Mouse (Mus musculus): ENCODE results near the gene Gria1. TPM values are rescaled to one million over a fixed set of nuclear protein-coding genes. Genes with fewer than 3 reads are reported as not detected.
A peak's percentile ranks its signal among the peaks of the same experiment; 100 is the strongest.

Gene Gria1
- polyA plus RNA-seq, 1 experiment from 2014 or later, result 0.63 TPM

- ATAC-seq (ENCODE audit: low FRiP score, low TSS enrichment) (no peak), DNase-seq (ENCODE audit: low spot score) (no peak)
- Histone ChIP-seq H3K27ac (replicated peaks) (no peak overlapping the region), H3K4me2 (replicated peaks; ENCODE audit: low read depth) (no peak overlapping the region), H3K36me3 (ENCODE audit: control insufficient read depth, insufficient read depth, low read length) (no peaks in the 10 kb centered on the region), H3K9ac (ENCODE audit: low read length) (no peak overlapping the region), H3K4me1 (replicated peaks; ENCODE audit: control insufficient read depth, insufficient read depth) (no peaks in the 10 kb centered on the region), H3K4me3 (ENCODE audit: low read depth, low read length) (no peak overlapping the region), H3K27me3 (ENCODE audit: control insufficient read depth, insufficient read depth, low read length) (no peaks in the 10 kb centered on the region), H3K9me3 (ENCODE audit: control insufficient read depth, low read length) (no peaks in the 10 kb centered on the region)
- TF ChIP-seq CTCF (IDR thresholded peaks at IDR 0.05; ENCODE audit: low read depth) (no peak), EP300 (optimal IDR thresholded peaks at IDR 0.05) (no peak)
- WGBS, result 59% methylated on average over 3 of the region's 3 CpGs
Measured at GRCm38 (mm10) chr11:57159412-57159811, 148.2 kb downstream of the Gria1 start.

GRCm38 (mm10) chr11:57160076-57160475 lies 148.9 kb downstream of the Gria1 start:
- H3K4me2 ChIP-seq (replicated peaks; ENCODE audit: low read depth), result no peak overlapping the region
- no peaks in the 10 kb centered on the region for H3K9me3 ChIP-seq (ENCODE audit: control insufficient read depth, low read length)
- no peaks in the 10 kb centered on the region for H3K27me3 ChIP-seq (ENCODE audit: control insufficient read depth, insufficient read depth, low read length)
- no peak overlapping the region for H3K4me3 ChIP-seq (ENCODE audit: low read depth, low read length)
- 86% methylated on average over 8 of the region's 8 CpGs for WGBS
- no peak for DNase-seq (ENCODE audit: low spot score)
- H3K4me1 ChIP-seq (replicated peaks; ENCODE audit: control insufficient read depth, insufficient read depth), result no peaks in the 10 kb centered on the region
- no peak overlapping the region for H3K27ac ChIP-seq (replicated peaks)
- TF ChIP-seq EP300 (optimal IDR thresholded peaks at IDR 0.05) (no peak), CTCF (IDR thresholded peaks at IDR 0.05; ENCODE audit: low read depth) (no peak)
- no peak overlapping the region for H3K9ac ChIP-seq (ENCODE audit: low read length)
- H3K36me3 ChIP-seq (ENCODE audit: control insufficient read depth, insufficient read depth, low read length), result no peaks in the 10 kb centered on the region
- no peak for ATAC-seq (ENCODE audit: low FRiP score, low TSS enrichment)

GRCm38 (mm10) chr11:57162931-57163330 lies 151.7 kb downstream of the Gria1 start:
- Histone ChIP-seq H3K4me1 (replicated peaks; ENCODE audit: control insufficient read depth, insufficient read depth) (no peaks in the 10 kb centered on the region), H3K9me3 (ENCODE audit: control insufficient read depth, low read length) (no peaks in the 10 kb centered on the region), H3K27me3 (ENCODE audit: control insufficient read depth, insufficient read depth, low read length) (no peaks in the 10 kb centered on the region), H3K9ac (ENCODE audit: low read length) (no peak overlapping the region), H3K27ac (replicated peaks) (no peak overlapping the region), H3K4me2 (replicated peaks; ENCODE audit: low read depth) (no peak overlapping the region), H3K36me3 (ENCODE audit: control insufficient read depth, insufficient read depth, low read length) (no peaks in the 10 kb centered on the region), H3K4me3 (ENCODE audit: low read depth, low read length) (no peak overlapping the region)
- 82% methylated on average over 6 of the region's 6 CpGs for WGBS
- TF ChIP-seq CTCF (IDR thresholded peaks at IDR 0.05; ENCODE audit: low read depth) (no peak), EP300 (optimal IDR thresholded peaks at IDR 0.05) (no peak)
- ATAC-seq (ENCODE audit: low FRiP score, low TSS enrichment) (no peak), DNase-seq (ENCODE audit: low spot score) (no peak)

DNA sequence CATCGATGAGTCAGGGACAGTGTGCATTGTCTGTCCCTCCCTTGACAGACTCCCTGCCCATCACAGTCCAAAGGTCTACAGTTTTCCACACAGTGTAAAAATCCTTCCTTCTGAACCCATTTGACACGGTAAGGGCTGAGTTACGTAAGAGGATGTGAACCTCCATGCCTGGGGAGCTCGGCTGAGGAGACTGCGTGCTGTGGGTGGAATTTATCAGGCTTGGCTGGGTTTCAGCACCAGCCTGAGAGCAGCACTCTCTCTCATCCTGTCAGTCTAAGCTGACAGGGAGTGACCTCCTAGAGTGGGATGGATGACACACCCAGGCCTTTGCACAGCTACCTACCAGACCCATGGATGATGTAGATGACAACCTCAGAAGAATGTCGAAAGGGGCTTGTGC lies 158.9 kb downstream of the Gria1 start:
- Histone ChIP-seq H3K4me1 (replicated peaks; ENCODE audit: control insufficient read depth, insufficient read depth) (no peaks in the 10 kb centered on the region), H3K27me3 (ENCODE audit: control insufficient read depth, insufficient read depth, low read length) (no peaks in the 10 kb centered on the region), H3K9ac (ENCODE audit: low read length) (no peak overlapping the region), H3K27ac (replicated peaks) (no peak overlapping the region), H3K4me3 (ENCODE audit: low read depth, low read length) (no peak overlapping the region), H3K36me3 (ENCODE audit: control insufficient read depth, insufficient read depth, low read length) (no peaks in the 10 kb centered on the region), H3K4me2 (replicated peaks; ENCODE audit: low read depth) (no peak overlapping the region), H3K9me3 (ENCODE audit: control insufficient read depth, low read length) (no peaks in the 10 kb centered on the region)
- DNase-seq (ENCODE audit: low spot score) (no peak), ATAC-seq (ENCODE audit: low FRiP score, low TSS enrichment) (no peak)
- no peak for TF ChIP-seq CTCF (IDR thresholded peaks at IDR 0.05; ENCODE audit: low read depth)
- no peak for TF ChIP-seq EP300 (optimal IDR thresholded peaks at IDR 0.05)
- 80% methylated on average over 6 of the region's 6 CpGs for WGBS

GRCm38 (mm10) chr11:57174165-57174564 lies 163.0 kb downstream of the Gria1 start:
- no peak overlapping the region for H3K9ac ChIP-seq (ENCODE audit: low read length)
- H3K4me3 ChIP-seq (ENCODE audit: low read depth, low read length), result no peak overlapping the region
- WGBS, result 52% methylated on average over 5 of the region's 5 CpGs
- no peak for ATAC-seq (ENCODE audit: low FRiP score, low TSS enrichment)
- no peak for TF ChIP-seq EP300 (optimal IDR thresholded peaks at IDR 0.05)
- no peak for TF ChIP-seq CTCF (IDR thresholded peaks at IDR 0.05; ENCODE audit: low read depth)
- H3K36me3 ChIP-seq (ENCODE audit: control insufficient read depth, insufficient read depth, low read length), result no peaks in the 10 kb centered on the region
- no peak for DNase-seq (ENCODE audit: low spot score)
- H3K27ac ChIP-seq (replicated peaks), result no peak overlapping the region
- H3K27me3 ChIP-seq (ENCODE audit: control insufficient read depth, insufficient read depth, low read length), result no peaks in the 10 kb centered on the region
- no peaks in the 10 kb centered on the region for H3K4me1 ChIP-seq (replicated peaks; ENCODE audit: control insufficient read depth, insufficient read depth)
- no peaks in the 10 kb centered on the region for H3K9me3 ChIP-seq (ENCODE audit: control insufficient read depth, low read length)
- no peak overlapping the region for H3K4me2 ChIP-seq (replicated peaks; ENCODE audit: low read depth)

DNA sequence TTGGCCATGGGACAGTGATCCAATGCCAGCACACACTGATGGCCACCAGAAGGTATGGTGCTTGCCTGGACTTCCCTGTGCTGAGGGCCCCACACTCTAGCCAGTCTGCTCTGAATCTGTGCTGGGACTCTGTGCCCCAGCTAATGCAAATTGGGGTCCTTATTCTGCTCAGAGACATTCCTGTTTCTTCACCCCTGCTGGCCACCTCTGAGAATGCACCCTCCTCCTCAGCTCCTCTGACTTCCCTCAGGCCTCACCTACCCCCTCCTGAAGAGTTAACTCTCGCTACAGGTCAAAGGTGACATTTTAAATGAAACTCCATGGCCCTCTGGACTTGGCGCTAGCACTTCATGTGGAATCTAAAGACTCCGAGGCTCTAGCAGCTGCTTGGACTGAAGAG lies 165.4 kb downstream of the Gria1 start:
- Histone ChIP-seq H3K4me3 (ENCODE audit: low read depth, low read length) (no peak overlapping the region), H3K9ac (ENCODE audit: low read length) (no peak overlapping the region), H3K9me3 (ENCODE audit: control insufficient read depth, low read length) (no peaks in the 10 kb centered on the region), H3K4me2 (replicated peaks; ENCODE audit: low read depth) (no peak overlapping the region), H3K4me1 (replicated peaks; ENCODE audit: control insufficient read depth, insufficient read depth) (no peaks in the 10 kb centered on the region), H3K36me3 (ENCODE audit: control insufficient read depth, insufficient read depth, low read length) (no peaks in the 10 kb centered on the region), H3K27ac (replicated peaks) (no peak overlapping the region), H3K27me3 (ENCODE audit: control insufficient read depth, insufficient read depth, low read length) (no peaks in the 10 kb centered on the region)
- WGBS, result 24% methylated on average over 3 of the region's 3 CpGs
- ATAC-seq (ENCODE audit: low FRiP score, low TSS enrichment) (no peak), DNase-seq (ENCODE audit: low spot score) (no peak)
- TF ChIP-seq CTCF (IDR thresholded peaks at IDR 0.05; ENCODE audit: low read depth) (peak; percentile 46), EP300 (optimal IDR thresholded peaks at IDR 0.05) (no peak)

Data from stomach, postnatal 0 days (tissue).